Mouse (Mus musculus) stomach, postnatal 0 days (tissue): ENCODE data around the gene Ppp1r18.

Source experiments
- CTCF ChIP-seq: IDR thresholded peaks from 2 replicates; pipeline ENCODE4 v1.5.1; 2016; ENCODE audit warnings: antibody characterized with exemption, low read depth, mild to moderate bottlenecking, moderate library complexity
- EP300 ChIP-seq: optimal IDR thresholded peaks from 2 replicates; pipeline ENCODE3; 2016; ENCODE audit warnings: antibody characterized with exemption

DNA sequence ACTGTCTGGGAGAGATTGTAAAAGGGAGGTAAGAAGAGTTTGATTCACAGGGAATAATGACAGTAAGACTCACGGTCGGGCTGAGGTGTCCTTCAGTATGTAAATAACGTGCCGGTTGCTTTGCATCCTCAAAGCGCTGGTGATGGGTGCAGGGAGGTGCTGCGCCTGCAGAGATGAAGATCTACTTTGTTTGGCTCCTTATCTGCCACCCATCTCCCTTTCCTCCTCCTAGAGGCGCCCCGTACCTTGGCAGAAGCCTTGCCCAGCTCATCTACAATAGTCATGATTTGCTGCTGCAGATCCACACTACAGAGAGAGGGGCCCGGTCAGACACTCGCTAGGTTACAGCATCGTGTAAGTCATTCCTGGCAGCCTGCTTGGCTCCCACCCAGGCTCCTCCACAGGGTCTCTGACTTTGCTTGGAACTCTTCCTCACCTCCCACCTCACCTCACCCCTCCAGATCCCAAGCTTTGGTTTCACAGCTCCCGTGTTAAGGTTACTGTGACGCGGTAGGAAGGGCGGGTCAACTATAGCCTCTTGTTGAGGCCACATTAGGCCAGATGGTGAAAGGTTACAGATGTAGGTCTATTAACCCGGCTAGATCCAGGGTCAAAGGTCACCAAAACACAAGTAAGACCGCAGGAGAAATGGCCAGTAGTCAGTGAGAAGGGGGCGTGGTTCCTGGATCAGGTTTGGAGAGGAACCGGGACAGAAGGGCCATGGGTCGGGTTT is 44.0 kb downstream of the Ppp1r18 start:
- TF ChIP-seq CTCF (no peak), EP300 (no peak)
